Mouse (Mus musculus): ENCODE results near the gene Mboat2.

- TF ChIP-seq CTCF (conservative IDR thresholded peaks at IDR 0.05; ENCODE audit: insufficient read depth, insufficient read length, low read depth, low read length) (no peak), POLR2A (IDR thresholded peaks at IDR 0.05; ENCODE audit: low read depth, low read length) (no peak)
Measured at GRCm38 (mm10) chr12:24920861-24921260, 90.2 kb downstream of the Mboat2 start.

All from kidney, adult 2 months (tissue).